Mouse (Mus musculus) embryonic fibroblast, embryonic 13.5 days (primary cell): ENCODE results near the gene Rpl21. TPM values are rescaled to one million over a fixed set of nuclear protein-coding genes. Genes with fewer than 3 reads are reported as not detected.
"Not testable (repeated sequence)": the region's sequence is repeated elsewhere in the genome, so short reads cannot be mapped to it uniquely, and the experiment has no call there.

Experiments
- H3K27ac ChIP-seq: 2 replicates; pipeline ENCODE4 v1.5.1; 2012; ENCODE audit warnings: low read length, control low read depth, inconsistent platforms; ENCODE audit not compliant: insufficient read depth
- H3K4me1 ChIP-seq: 2 replicates; pipeline ENCODE4 v1.6.1; 2011; ENCODE audit warnings: low read length; ENCODE audit not compliant: control insufficient read depth, insufficient read depth
- H3K4me3 ChIP-seq: 2 replicates; pipeline ENCODE4 v1.5.1; 2011; ENCODE audit warnings: mild to moderate bottlenecking, control low read depth, low read length; ENCODE audit not compliant: insufficient read depth
- CTCF ChIP-seq: IDR thresholded peaks from 2 replicates; pipeline ENCODE4 v1.5.1; 2011; ENCODE audit warnings: mild to moderate bottlenecking, control low read depth, low read length, moderate library complexity, borderline replicate concordance; ENCODE audit not compliant: insufficient read depth
- POLR2A ChIP-seq: IDR thresholded peaks from 2 replicates; pipeline ENCODE4 v1.6.1; 2011; ENCODE audit warnings: low read depth, mild to moderate bottlenecking, control low read depth, low read length, moderate library complexity
- polyA plus RNA-seq: library from polyadenylated mRNA; stranded (reverse); fragments of >200 nt; gene quantifications from 2 replicates; pipeline ENCODE4 v1.2.4, GENCODE M21; 2011; ENCODE audit warnings: low read depth; ENCODE audit not compliant: missing spikeins, insufficient read length

Gene Rpl21
- polyA plus RNA-seq, 1 experiment, result 122 TPM

- TF ChIP-seq CTCF, result no peak
- no peak for TF ChIP-seq POLR2A
- Histone ChIP-seq H3K4me1 (no peaks in the 10 kb centered on the region), H3K27ac (no peak overlapping the region), H3K4me3 (no peak overlapping the region)
These were observed 32.8 kb downstream of the Rpl21 start for GRCm38 (mm10) chr5:146865511-146865910.

- Histone ChIP-seq H3K27ac (no peak overlapping the region), H3K4me1 (no peaks in the 10 kb centered on the region), H3K4me3 (no peak overlapping the region)
- TF ChIP-seq CTCF (no peak), POLR2A (no peak)
These were observed 33.6 kb downstream of the Rpl21 start for GRCm38 (mm10) chr5:146866277-146866676.

- peak overlapping the region; percentile 73 for H3K27ac ChIP-seq
- TF ChIP-seq POLR2A, result peak; percentile 74
- TF ChIP-seq CTCF, result no peak
- H3K4me1 ChIP-seq, result no peaks in the 10 kb centered on the region
- 0 out of 2 replicates have a peak overlapping the region, but pooled peaks have one; percentile 5 for H3K4me3 ChIP-seq
These were observed 34.7 kb downstream of the Rpl21 start for GRCm38 (mm10) chr5:146867246-146867945.

- H3K27ac ChIP-seq, result peak overlapping the region; percentile 73
- no peak overlapping the region for H3K4me3 ChIP-seq
- no peak for TF ChIP-seq CTCF
- TF ChIP-seq POLR2A, result no peak
- H3K4me1 ChIP-seq, result no peaks in the 10 kb centered on the region
These were observed 35.2 kb downstream of the Rpl21 start for GRCm38 (mm10) chr5:146867946-146868314.

GRCm38 (mm10) chr5:146872981-146873631, 40.4 kb downstream of the Rpl21 start:
- no peak overlapping the region for H3K4me3 ChIP-seq
- H3K4me1 ChIP-seq, result no peaks in the 10 kb centered on the region
- TF ChIP-seq CTCF, result no peak
- no peak for TF ChIP-seq POLR2A
- peak overlapping the region; percentile 54; the same call in 1 of the 2 replicates for H3K27ac ChIP-seq

GRCm38 (mm10) chr5:146876024-146876423, 43.3 kb downstream of the Rpl21 start:
- no peak for TF ChIP-seq CTCF
- no peak for TF ChIP-seq POLR2A
- H3K4me3 ChIP-seq, result no peak overlapping the region
- H3K27ac ChIP-seq, result no peak overlapping the region
- no peaks in the 10 kb centered on the region for H3K4me1 ChIP-seq

- H3K27ac ChIP-seq, H3K4me3 ChIP-seq, H3K4me1 ChIP-seq: not testable (repeated sequence)
These were observed 45.2 kb downstream of the Rpl21 start for GRCm38 (mm10) chr5:146877882-146878281.

GRCm38 (mm10) chr5:146882261-146882660, 49.6 kb downstream of the Rpl21 start:
- no peak overlapping the region for H3K27ac ChIP-seq
- no peak for TF ChIP-seq POLR2A
- H3K4me3 ChIP-seq, result no peak overlapping the region
- H3K4me1 ChIP-seq, result no peaks in the 10 kb centered on the region

GRCm38 (mm10) chr5:146883053-146883452, 50.4 kb downstream of the Rpl21 start:
- Histone ChIP-seq H3K4me1 (no peaks in the 10 kb centered on the region), H3K4me3 (no peak overlapping the region), H3K27ac (no peak overlapping the region)
- TF ChIP-seq CTCF (no peak), POLR2A (no peak)

- H3K4me1 ChIP-seq, result no peaks in the 10 kb centered on the region
- H3K27ac ChIP-seq, result no peak overlapping the region
- H3K4me3 ChIP-seq, result no peak overlapping the region
- TF ChIP-seq POLR2A (no peak), CTCF (no peak)
These were observed 51.0 kb downstream of the Rpl21 start for GRCm38 (mm10) chr5:146883486-146884272.

Other genes with a start within 250 kb of the Rpl21 start
- gene Gpr12, start 247.7 kb upstream of the Rpl21 start, polyA plus RNA-seq, result not detected in 2 replicates
- gene Usp12, start 37.9 kb upstream of the Rpl21 start, polyA plus RNA-seq, result 24.2 and 30.3 TPM in 2 replicates
- 9.6 and 9.7 TPM in 2 replicates for gene Rasl11a, start 12.2 kb downstream of the Rpl21 start, polyA plus RNA-seq
- 33.1 and 40.5 TPM in 2 replicates for gene Gtf3a, start 115.8 kb downstream of the Rpl21 start, polyA plus RNA-seq
- gene Mtif3, start 130.9 kb downstream of the Rpl21 start, polyA plus RNA-seq, result 10.2 and 10.4 TPM in 2 replicates
- 8.4 and 8.6 TPM in 2 replicates for gene Lnx2, start 243.7 kb downstream of the Rpl21 start, polyA plus RNA-seq
- 119 and 141 TPM in 2 replicates for gene Polr1d, start 244.2 kb downstream of the Rpl21 start, polyA plus RNA-seq